Mouse (Mus musculus): ENCODE measurements around the gene Acbd4.

Acbd4 gene

GRCm38 (mm10) chr11:103093862-103094833 is 7.3 kb upstream of the Acbd4 start:
- no peak for DNase-seq

- no peak for DNase-seq
Observed at GRCm38 (mm10) chr11:103095107-103095670, 6.3 kb upstream of the Acbd4 start.

- DNase-seq: no peak
Observed at GRCm38 (mm10) chr11:103095801-103096200, 5.7 kb upstream of the Acbd4 start.

- no peak for DNase-seq
Observed at GRCm38 (mm10) chr11:103096979-103097894, 4.2 kb upstream of the Acbd4 start.

GRCm38 (mm10) chr11:103098531-103099190 is 2.8 kb upstream of the Acbd4 start:
- no peak for DNase-seq

GRCm38 (mm10) chr11:103099352-103099940 is 2.0 kb upstream of the Acbd4 start:
- DNase-seq: no peak

- DNase-seq: no peak
Observed at GRCm38 (mm10) chr11:103100361-103100760, 1.1 kb upstream of the Acbd4 start.

GRCm38 (mm10) chr11:103101866-103102501 is 502 bp downstream of the Acbd4 start:
- peak; percentile 82 for DNase-seq

- DNase-seq: peak; percentile 99
Observed at GRCm38 (mm10) chr11:103102725-103103349, 1.4 kb downstream of the Acbd4 start.

- no peak for DNase-seq
Observed at GRCm38 (mm10) chr11:103103621-103104020, 2.1 kb downstream of the Acbd4 start.

- DNase-seq: no peak
Observed at GRCm38 (mm10) chr11:103104469-103104868, 3.0 kb downstream of the Acbd4 start.

GRCm38 (mm10) chr11:103105180-103105725 is 3.8 kb downstream of the Acbd4 start:
- no peak for DNase-seq

GRCm38 (mm10) chr11:103105810-103106209 is 4.3 kb downstream of the Acbd4 start:
- no peak for DNase-seq

- no peak for DNase-seq
Observed at GRCm38 (mm10) chr11:103106386-103106785, 4.9 kb downstream of the Acbd4 start.

- DNase-seq: no peak
Observed at GRCm38 (mm10) chr11:103111301-103111700, 9.8 kb downstream of the Acbd4 start.

- DNase-seq: peak; percentile 75
Observed at GRCm38 (mm10) chr11:103111881-103112551, 10.5 kb downstream of the Acbd4 start.

GRCm38 (mm10) chr11:103112552-103112912 is 11.1 kb downstream of the Acbd4 start:
- no peak for DNase-seq

GRCm38 (mm10) chr11:103113005-103113404 is 11.5 kb downstream of the Acbd4 start:
- DNase-seq: no peak

- no peak for DNase-seq
Observed at GRCm38 (mm10) chr11:103113771-103114170, 12.3 kb downstream of the Acbd4 start.

GRCm38 (mm10) chr11:103114270-103114943 is 12.9 kb downstream of the Acbd4 start:
- DNase-seq: no peak
